Comparison of ENCODE assay signal across 8 mouse cellular contexts in genomic region chr3:129901271-129901809, GRCm38 (mm10). TPM values are rescaled to one million over a fixed set of nuclear protein-coding genes. Genes with fewer than 3 reads are reported as not detected.
DNase-seq lines count a peak whose midpoint lies in the region; ATAC-seq and TF ChIP-seq lines count a peak whose summit lies in the region.

Gene Casp6, plus strand, starts transcription at chr3:129901425.

- peak within 1 kb of the TSS; percentile 91 to 97 for H3K4me3 ChIP-seq in ES-E14 (ENCODE audit: insufficient read depth in 1 of 2, low read depth in 1 of 2, low read length in 2 of 2, poor library complexity in 1 of 2, severe bottlenecking in 1 of 2)
- H3K4me3 ChIP-seq in forebrain, embryonic 15.5 days, result peak within 1 kb of the TSS; percentile 61
- peak within 1 kb of the TSS; percentile 71 for H3K4me3 ChIP-seq in liver, postnatal 0 days (ENCODE audit: low read depth, low read length)
- H3K4me3 ChIP-seq in neural tube, embryonic 13.5 days, result peak within 1 kb of the TSS; percentile 59

- ATAC-seq in forebrain, embryonic 15.5 days (replicated peaks), result peak; percentile 96
- ATAC-seq in liver, postnatal 0 days, result peak; percentile 92
- peak; percentile 96 for ATAC-seq in neural tube, embryonic 13.5 days (ENCODE audit: low read depth)

- H3K36me3 ChIP-seq in ES-E14 (ENCODE audit: control insufficient read depth, insufficient read depth, low read length, poor library complexity, severe bottlenecking), result no peaks in the 10 kb centered on the region
- no peaks in the 10 kb centered on the region for H3K36me3 ChIP-seq in forebrain, embryonic 15.5 days
- no peaks in the 10 kb centered on the region for H3K36me3 ChIP-seq in liver, postnatal 0 days (replicated peaks; ENCODE audit: insufficient read depth, low read length)
- 0 out of 2 replicates have a peak, but pooled peaks cover 4% of the 10 kb centered on the region for H3K36me3 ChIP-seq in neural tube, embryonic 13.5 days

- peak within 1 kb of the TSS; percentile 83 for H3K9ac ChIP-seq in ES-E14 (ENCODE audit: insufficient read depth, low read depth, low read length, poor library complexity, severe bottlenecking)
- H3K9ac ChIP-seq in forebrain, embryonic 15.5 days (replicated peaks), result peak within 1 kb of the TSS; percentile 52
- H3K9ac ChIP-seq in liver, postnatal 0 days (replicated peaks), result peak within 1 kb of the TSS; percentile 75
- peak within 1 kb of the TSS; percentile 71 for H3K9ac ChIP-seq in neural tube, embryonic 13.5 days

- peaks cover 0 to 7% of the 10 kb centered on the region in 2 experiments; a peak in 2 of 4 replicates for H3K4me1 ChIP-seq in ES-E14 (ENCODE audit: control insufficient read depth in 2 of 2, insufficient read depth in 2 of 2, low read length in 2 of 2, poor library complexity in 1 of 2)
- H3K4me1 ChIP-seq in forebrain, embryonic 15.5 days, result peaks cover 13% of the 10 kb centered on the region
- H3K4me1 ChIP-seq in liver, postnatal 0 days (ENCODE audit: insufficient read depth), result peaks cover 23% of the 10 kb centered on the region
- H3K4me1 ChIP-seq in neural tube, embryonic 13.5 days (replicated peaks), result peaks cover 15% of the 10 kb centered on the region

- no peak for TF ChIP-seq EP300 in liver, postnatal 0 days (IDR thresholded peaks at IDR 0.05; ENCODE audit: low read depth)

- intact Hi-C loops in heart, postnatal 25 days (cut with DNase I), result loop anchor here (10.0 kb wide), 1 partner anchor 793 kb away; no protein-coding TSS in a partner anchor

- peak within 1 kb of the TSS; percentile 75 for H3K4me2 ChIP-seq in forebrain, embryonic 15.5 days (replicated peaks)
- peak within 1 kb of the TSS; percentile 86 for H3K4me2 ChIP-seq in liver, postnatal 0 days (ENCODE audit: low read depth, low read length)
- H3K4me2 ChIP-seq in neural tube, embryonic 13.5 days, result peak within 1 kb of the TSS; percentile 63

- TF ChIP-seq CTCF in liver, postnatal 0 days (IDR thresholded peaks at IDR 0.05; ENCODE audit: low read depth), result 0 out of 2 replicates have a peak, but pooled peaks have one; percentile 3

- DNase-seq in ES-E14 (ENCODE audit: low read depth, low spot score), result no peak
- peak; percentile 50 for DNase-seq in cerebellum, adult 18-20 months
- peak; percentile 56 for DNase-seq in heart, postnatal 25 days (ENCODE audit: low spot score)
- peak; percentile 64 for DNase-seq in large intestine, adult 2 months (ENCODE audit: low read depth, low spot score)
- peak; percentile 94 for DNase-seq in liver, postnatal 0 days
- peak; percentile 88 for DNase-seq in testis, postnatal 10 days (ENCODE audit: low spot score)

- no peaks in the 10 kb centered on the region for H3K27me3 ChIP-seq in forebrain, embryonic 15.5 days
- no peaks in the 10 kb centered on the region for H3K27me3 ChIP-seq in liver, postnatal 0 days (ENCODE audit: insufficient read depth, low read length)
- H3K27me3 ChIP-seq in neural tube, embryonic 13.5 days, result no peaks in the 10 kb centered on the region

- H3K9me3 ChIP-seq in ES-E14 (ENCODE audit: control insufficient read depth, insufficient read depth, low read depth, low read length), result no peaks in the 10 kb centered on the region
- no peaks in the 10 kb centered on the region for H3K9me3 ChIP-seq in forebrain, embryonic 15.5 days
- no peaks in the 10 kb centered on the region for H3K9me3 ChIP-seq in liver, postnatal 0 days (ENCODE audit: low read length)
- H3K9me3 ChIP-seq in neural tube, embryonic 13.5 days, result no peaks in the 10 kb centered on the region

- no peak within 1 kb of the TSS for H3K27ac ChIP-seq in ES-E14 (ENCODE audit: insufficient read depth, low read depth, low read length, poor library complexity, severe bottlenecking)
- H3K27ac ChIP-seq in forebrain, embryonic 15.5 days (replicated peaks), result no peak within 1 kb of the TSS
- peak within 1 kb of the TSS; percentile 77 for H3K27ac ChIP-seq in liver, postnatal 0 days (ENCODE audit: low read depth)
- H3K27ac ChIP-seq in neural tube, embryonic 13.5 days (replicated peaks), result peak within 1 kb of the TSS; percentile 3; the same call in 1 of the 2 replicates

- in situ Hi-C loops in ES-E14 (cut with MboI; ENCODE audit: low sequenced_read_pairs in 2 of 2, unreplicated experiment in 2 of 2), result no loop called here

- WGBS in forebrain, embryonic 15.5 days, result 0% methylated on average over 34 of the region's 34 CpGs
- WGBS in large intestine, adult 2 months, result under 1% methylated on average over 34 of the region's 34 CpGs
- WGBS in liver, postnatal 0 days (ENCODE audit: insufficient replicate concordance), result under 1% methylated on average over 34 of the region's 34 CpGs
- under 1% methylated on average over 34 of the region's 34 CpGs for WGBS in neural tube, embryonic 13.5 days

TF ChIP-seq in ES-E14, 5 proteins besides CTCF, POLR2A, EP300 and RAD21:
- no peak for TF ChIP-seq ZC3H11A (IDR thresholded peaks at IDR 0.05; ENCODE audit: borderline replicate concordance, low read depth, low read length)
- TF ChIP-seq MAFK (IDR thresholded peaks at IDR 0.05; ENCODE audit: insufficient read depth, low read depth, low read length), result no peak
- TF ChIP-seq ZNF384 (IDR thresholded peaks at IDR 0.05; ENCODE audit: low read depth, low read length), result no peak
- no peak for TF ChIP-seq CHD2 (IDR thresholded peaks at IDR 0.05; ENCODE audit: low read depth, low read length)
- no peak for TF ChIP-seq HCFC1 (IDR thresholded peaks at IDR 0.05; ENCODE audit: borderline replicate concordance, insufficient read depth, low read length)

RNA-seq across cellular contexts. Expression of gene Casp6, which starts in this region (rescaled TPM):
- 5.0 and 6.2 TPM in 2 replicates for total RNA-seq in ES-E14 (2012; rRNA removed)
- polyA plus RNA-seq in forebrain, embryonic 15.5 days (2015; fragmentation: Nextera tagmentation; extraction: Ambion mirVana), result 30.8 and 33.4 TPM in 2 replicates
- 10 to 100 TPM; 11.8 to 12.2 TPM for total RNA-seq in heart, postnatal 25 days (2021)
- 34.1 and 99.1 TPM in 2 replicates for polyA plus RNA-seq in large intestine, adult 2 months (2012; rRNA removed)
- polyA plus RNA-seq in liver, postnatal 0 days (2015; fragmentation: Nextera tagmentation; extraction: Ambion mirVana), result 31.6 and 34.4 TPM in 2 replicates
- 36.9 and 37.8 TPM in 2 replicates for polyA plus RNA-seq in neural tube, embryonic 13.5 days (2015; fragmentation: Nextera tagmentation; extraction: Ambion mirVana)

Comparison
In these comparisons a context has a peak if more than half of its experiments do, and no peak if none do; other contexts are left out.
1. H3K27ac ChIP-seq: peak in liver, postnatal 0 days (single experiment) and neural tube, embryonic 13.5 days (single experiment); none in ES-E14 (single experiment) and forebrain, embryonic 15.5 days (single experiment).
2. Peak in every context shown above with its lines, with median percentiles within 50 percentile points of each other: H3K4me3 ChIP-seq, H3K9ac ChIP-seq, ATAC-seq and H3K4me2 ChIP-seq.